Mouse (Mus musculus) thymus, adult 2 months (tissue): Measurements from ENCODE around the gene Gm10645.

Experiments
- CTCF ChIP-seq: fragments of 200-500 bp; IDR thresholded peaks from 2 replicates; pipeline ENCODE4 v1.5.1; 2012; ENCODE audit warnings: mild to moderate bottlenecking, control low read depth, low read length, moderate library complexity, borderline replicate concordance; ENCODE audit not compliant: control insufficient read depth, poor library complexity, insufficient read depth; ENCODE audit errors: extremely low read depth
- POLR2A ChIP-seq: fragments of 200-500 bp; IDR thresholded peaks from 2 replicates; pipeline ENCODE4 v1.6.1; 2012; ENCODE audit warnings: mild to moderate bottlenecking, low read length, control low read depth, moderate library complexity; ENCODE audit not compliant: control insufficient read depth, poor library complexity, insufficient read depth; ENCODE audit errors: extremely low read depth

DNA sequence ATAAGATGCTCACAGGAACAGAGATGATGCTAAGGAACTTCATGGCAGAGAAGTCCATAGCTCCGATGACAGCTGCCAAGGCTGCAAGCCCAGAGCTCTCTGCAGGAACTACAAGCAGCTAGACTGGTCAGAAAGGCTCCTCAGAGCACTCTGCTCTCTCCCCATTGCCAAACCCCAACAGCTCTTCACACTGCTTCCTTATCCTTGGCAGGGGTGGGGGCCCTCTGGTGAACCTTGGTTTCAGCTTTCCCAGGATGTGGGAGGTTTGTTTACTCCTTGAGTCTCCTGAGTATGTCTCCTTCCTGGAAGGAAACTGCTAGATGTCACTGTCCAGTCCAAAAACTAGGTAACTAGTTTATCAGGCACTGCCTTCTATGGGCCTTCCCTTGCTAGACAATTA, 25.9 kb downstream of the Gm10645 start:
- no peak for TF ChIP-seq CTCF
- TF ChIP-seq POLR2A, result no peak
